In genomic region chr7:88445320-88445903, GRCm38 (mm10) we compare ENCODE assay signal across 1 mouse cellular context.
TF ChIP-seq lines count a peak whose summit lies in the region.

No protein-coding gene starts in this region.

TF ChIP-seq in MEL, 35 proteins besides CTCF, POLR2A, EP300 and RAD21 (continued from another document):
- 0 out of 2 replicates have a peak, but pooled peaks have one; percentile 10 for TF ChIP-seq BHLHE40 (IDR thresholded peaks at IDR 0.05; ENCODE audit: borderline replicate concordance, low read depth, low read length)
- peak; percentile 87 for TF ChIP-seq RCOR1 (IDR thresholded peaks at IDR 0.05; ENCODE audit: low read depth, low read length)
- no peak for TF ChIP-seq ELF1 (IDR thresholded peaks at IDR 0.05; ENCODE audit: low read depth, low read length)
- no peak for TF ChIP-seq ZMIZ1 (IDR thresholded peaks at IDR 0.05; ENCODE audit: low read depth, low read length)
- TF ChIP-seq CHD2 (IDR thresholded peaks at IDR 0.05; ENCODE audit: low read length), result no peak
- TF ChIP-seq ETS1 (IDR thresholded peaks at IDR 0.05; ENCODE audit: low read depth, low read length), result peak; percentile 79
- no peak for TF ChIP-seq ZKSCAN1 (IDR thresholded peaks at IDR 0.05; ENCODE audit: low read depth, low read length)
- no peak for TF ChIP-seq POLR2AphosphoS5 (IDR thresholded peaks at IDR 0.05; ENCODE audit: borderline replicate concordance, low read depth, low read length)
- no peak for TF ChIP-seq UBTF (IDR thresholded peaks at IDR 0.05; ENCODE audit: borderline replicate concordance, insufficient read depth, low read depth, low read length)
- TF ChIP-seq MXI1 (IDR thresholded peaks at IDR 0.05; ENCODE audit: low read depth, low read length), result peak; percentile 12; the same call in 1 of the 2 replicates
- TF ChIP-seq JUND (IDR thresholded peaks at IDR 0.05; ENCODE audit: low read depth, low read length), result no peak
- no peak for TF ChIP-seq ZC3H11A (IDR thresholded peaks at IDR 0.05; ENCODE audit: low read depth, low read length)
- TF ChIP-seq MEF2A (IDR thresholded peaks at IDR 0.05; ENCODE audit: extremely low read depth, insufficient replicate concordance, low read depth, low read length, poor library complexity, severe bottlenecking), result peak; percentile 50; the same call in 1 of the 2 replicates
- TF ChIP-seq USF1 (IDR thresholded peaks at IDR 0.05; ENCODE audit: low read depth, low read length), result no peak
- no peak for TF ChIP-seq HCFC1 (IDR thresholded peaks at IDR 0.05; ENCODE audit: low read depth, low read length)
- TF ChIP-seq MYB (IDR thresholded peaks at IDR 0.05; ENCODE audit: low read depth, low read length), result peak; percentile 84
